ENCODE assay signal across 18 mouse cellular contexts in genomic region chr19:50667516-50667915, GRCm38 (mm10). TPM values are rescaled to one million over a fixed set of nuclear protein-coding genes. Genes with fewer than 3 reads are reported as not detected.
"Had no signal": no experiment of that assay in that cellular context is flagged by ENCODE, and none has a peak within 500 bp of the region (broad histone marks: within the 10 kb centered on the region; RNA-seq: fewer than 3 reads in every experiment).

No protein-coding gene starts in this region.

- DNase-seq: cerebellum, adult 8-10 months; cerebellum, adult 9-10 months; cerebellum, adult 9-11 months; cerebellum, postnatal 10 days; cerebellum, postnatal 14 days; cerebellum, postnatal 25 days; cerebellum, postnatal 36 days; embryo, embryonic 11 days; forebrain, postnatal 0 days; gastrocnemius, adult 2 months; gastrocnemius, postnatal 10 days; gastrocnemius, postnatal 14 days; gastrocnemius, postnatal 25 days; gastrocnemius, postnatal 36 days; heart, adult 18-20 months; heart, adult 2 months had no signal

RNA-seq across cellular contexts. Expression of gene Sorcs1, which starts 10.9 kb away (rescaled TPM):
- total RNA-seq: common myeloid progenitor, adult 5-6 weeks; granulocyte monocyte progenitor cell, adult 5-6 weeks had no signal
